Mouse (Mus musculus) limb, embryonic 11.5 days (tissue): ENCODE results near the gene Rnft2. TPM values are rescaled to one million over a fixed set of nuclear protein-coding genes. Genes with fewer than 3 reads are reported as not detected.

Experiments
- ATAC-seq: fragments of 200-750 bp; cut with Nextera tagmentation; 2 replicates; pipeline ENCODE4 v1.8.0; 2017; ENCODE audit warnings: low read depth; ENCODE audit not compliant: insufficient number of reproducible peaks, low FRiP score, low TSS enrichment
- DNase-seq: peaks from one replicate; pipeline ENCODE4 v3.0.0-alpha.2; 2015; ENCODE audit warnings: low spot score
- H3K27ac ChIP-seq: fragments of 300-500 bp; sonication (generic); replicated peaks from 2 replicates; pipeline ENCODE4 v1.5.1; 2014; ENCODE audit warnings: low read depth, mild to moderate bottlenecking, low read length
- H3K27me3 ChIP-seq: fragments of 300-500 bp; sonication (generic); 2 replicates; pipeline ENCODE4 v1.6.1; 2014; ENCODE audit warnings: mild to moderate bottlenecking, low read length, mixed read lengths; ENCODE audit not compliant: control insufficient read depth, insufficient read depth
- H3K36me3 ChIP-seq: fragments of 300-500 bp; sonication (generic); 2 replicates; pipeline ENCODE4 v1.6.1; 2014; ENCODE audit warnings: mild to moderate bottlenecking, low read length, moderate library complexity, mixed read lengths; ENCODE audit not compliant: control insufficient read depth, insufficient read depth
- H3K4me1 ChIP-seq: fragments of 300-500 bp; sonication (generic); 2 replicates; pipeline ENCODE4 v1.6.1; 2014; ENCODE audit warnings: low read length, mixed read lengths; ENCODE audit not compliant: control insufficient read depth, insufficient read depth
- H3K4me2 ChIP-seq: fragments of 300-500 bp; sonication (generic); 2 replicates; pipeline ENCODE4 v1.6.1; 2014; ENCODE audit warnings: low read depth, mild to moderate bottlenecking, moderate library complexity; ENCODE audit not compliant: severe bottlenecking
- H3K4me3 ChIP-seq: fragments of 300-500 bp; sonication (generic); 2 replicates; pipeline ENCODE4 v1.5.1; 2014; ENCODE audit warnings: low read depth, low read length
- H3K9ac ChIP-seq: fragments of 300-500 bp; sonication (generic); 2 replicates; pipeline ENCODE4 v1.6.1; 2014; ENCODE audit warnings: mild to moderate bottlenecking, low read length
- H3K9me3 ChIP-seq: fragments of 300-500 bp; sonication (generic); 2 replicates; pipeline ENCODE4 v1.6.1; 2016; ENCODE audit warnings: low read length; ENCODE audit not compliant: control insufficient read depth
- WGBS: fragments of 180-500 bp; shearing (Covaris S2); extraction: QIAGEN DNeasy Blood & Tissue Kit; methylation state at CpG from one replicate; pipeline ENCODE4 v1.1.7; 2014; 5-methylcytosine and 5-hydroxymethylcytosine counted together
- polyA plus RNA-seq: library from polyadenylated mRNA; unstranded; fragments of >200 nt; fragmentation: Nextera tagmentation; extraction: Ambion mirVana; gene quantifications from 2 replicates; pipeline ENCODE4 v1.2.1, GENCODE M21; 2014

Rnft2 gene
- polyA plus RNA-seq: 4.0 and 5.3 TPM in 2 replicates

GRCm38 (mm10) chr5:118244606-118245443 lies at the start of gene Rnft2, which contains the start of gene 2410131K14Rik:
Gene Rnft2, minus strand, starts transcription at chr5:118245116.
Gene 2410131K14Rik, plus strand, starts transcription at chr5:118245227.
- no peaks in the 10 kb centered on the region; the same call in 1 of the 2 replicates for H3K36me3 ChIP-seq
- WGBS: under 1% methylated on average over 68 of the region's 68 CpGs
- H3K4me3 ChIP-seq: peak within 1 kb of the TSS; percentile 70
- peak within 1 kb of the TSS; percentile 73 for H3K9ac ChIP-seq
- no peaks in the 10 kb centered on the region for H3K9me3 ChIP-seq
- peak within 1 kb of the TSS; percentile 83 for H3K4me2 ChIP-seq
- peak; percentile 100 for ATAC-seq
- H3K4me1 ChIP-seq: peaks cover 12% of the 10 kb centered on the region
- DNase-seq: peak; percentile 100
- H3K27ac ChIP-seq: peak within 1 kb of the TSS; percentile 56; the same call in 1 of the 2 replicates
- no peaks in the 10 kb centered on the region for H3K27me3 ChIP-seq

GRCm38 (mm10) chr5:118294086-118294864 lies 49.4 kb upstream of the Rnft2 start:
- peaks cover 23% of the 10 kb centered on the region; the same call in 1 of the 2 replicates for H3K4me1 ChIP-seq

GRCm38 (mm10) chr5:118292476-118292875 lies 47.6 kb upstream of the Rnft2 start:
- 62% methylated on average over 4 of the region's 4 CpGs for WGBS
- DNase-seq (no peak), ATAC-seq (no peak)
- Histone ChIP-seq H3K36me3 (no peaks in the 10 kb centered on the region), H3K27me3 (no peaks in the 10 kb centered on the region), H3K4me2 (no peak overlapping the region; the same call in 1 of the 2 replicates), H3K9ac (no peak overlapping the region), H3K4me3 (no peak overlapping the region), H3K27ac (no peak overlapping the region), H3K4me1 (peaks cover 15% of the 10 kb centered on the region; the same call in 1 of the 2 replicates), H3K9me3 (no peaks in the 10 kb centered on the region)

More at GRCm38 (mm10) chr5:118294086-118294864, 49.4 kb upstream of the Rnft2 start:
- Histone ChIP-seq H3K27ac (peak overlapping the region; percentile 95), H3K9me3 (no peaks in the 10 kb centered on the region), H3K36me3 (no peaks in the 10 kb centered on the region), H3K9ac (0 out of 2 replicates have a peak overlapping the region, but pooled peaks have one; percentile 30), H3K4me3 (no peak overlapping the region), H3K4me2 (peak overlapping the region; percentile 38), H3K27me3 (no peaks in the 10 kb centered on the region)
- DNase-seq (peak; percentile 83), ATAC-seq (peak; percentile 90)
- 27% methylated on average over 22 of the region's 23 CpGs for WGBS

GRCm38 (mm10) chr5:118291453-118291852 lies 46.5 kb upstream of the Rnft2 start:
- DNase-seq (no peak), ATAC-seq (no peak)
- H3K9ac ChIP-seq: no peak overlapping the region
- no peaks in the 10 kb centered on the region for H3K36me3 ChIP-seq
- no peak overlapping the region for H3K4me3 ChIP-seq
- H3K27ac ChIP-seq: no peak overlapping the region
- WGBS: 86% methylated on average over 4 of the region's 4 CpGs
- peaks cover 12% of the 10 kb centered on the region; the same call in 1 of the 2 replicates for H3K4me1 ChIP-seq
- H3K9me3 ChIP-seq: no peaks in the 10 kb centered on the region
- H3K4me2 ChIP-seq: no peak overlapping the region
- no peaks in the 10 kb centered on the region for H3K27me3 ChIP-seq

- WGBS: 89% methylated on average over 18 of the region's 18 CpGs
- peaks cover 9% of the 10 kb centered on the region for H3K4me1 ChIP-seq
- H3K36me3 ChIP-seq: no peaks in the 10 kb centered on the region
- no peaks in the 10 kb centered on the region for H3K9me3 ChIP-seq
- no peak for DNase-seq
- no peak overlapping the region for H3K4me3 ChIP-seq
- no peak overlapping the region for H3K4me2 ChIP-seq
- H3K9ac ChIP-seq: no peak overlapping the region
- H3K27ac ChIP-seq: no peak overlapping the region
- ATAC-seq: 0 out of 2 replicates have a peak, but pooled peaks have one; percentile 13
- no peaks in the 10 kb centered on the region for H3K27me3 ChIP-seq
Observed at GRCm38 (mm10) chr5:118277741-118278495, 33.0 kb upstream of the Rnft2 start.

GRCm38 (mm10) chr5:118276711-118277110 lies 31.8 kb upstream of the Rnft2 start:
- no peaks in the 10 kb centered on the region for H3K9me3 ChIP-seq
- 20% methylated on average over 8 of the region's 8 CpGs for WGBS
- H3K4me3 ChIP-seq: no peak overlapping the region
- ATAC-seq (no peak), DNase-seq (peak; percentile 62)
- H3K4me1 ChIP-seq: peaks cover 9% of the 10 kb centered on the region
- H3K9ac ChIP-seq: no peak overlapping the region
- H3K27me3 ChIP-seq: no peaks in the 10 kb centered on the region
- H3K27ac ChIP-seq: no peak overlapping the region
- H3K4me2 ChIP-seq: no peak overlapping the region
- no peaks in the 10 kb centered on the region for H3K36me3 ChIP-seq

- no peak overlapping the region for H3K9ac ChIP-seq
- H3K4me1 ChIP-seq: peaks cover 9% of the 10 kb centered on the region
- no peaks in the 10 kb centered on the region for H3K9me3 ChIP-seq
- DNase-seq (no peak), ATAC-seq (no peak)
- no peak overlapping the region for H3K27ac ChIP-seq
- no peak overlapping the region for H3K4me3 ChIP-seq
- H3K27me3 ChIP-seq: no peaks in the 10 kb centered on the region
- no peak overlapping the region for H3K4me2 ChIP-seq
- 46% methylated on average over 7 of the region's 7 CpGs for WGBS
- no peaks in the 10 kb centered on the region for H3K36me3 ChIP-seq
Observed at GRCm38 (mm10) chr5:118276281-118276680, 31.4 kb upstream of the Rnft2 start.
